Mouse (Mus musculus) embryonic fibroblast, embryonic 13.5 days (primary cell): ENCODE measurements around the gene Tbc1d10b. TPM values are rescaled to one million over a fixed set of nuclear protein-coding genes. Genes with fewer than 3 reads are reported as not detected.

Experiments
- H3K27ac ChIP-seq: 2 replicates; pipeline ENCODE4 v1.5.1; 2012; ENCODE audit warnings: low read length, control low read depth, inconsistent platforms; ENCODE audit not compliant: insufficient read depth
- H3K4me1 ChIP-seq: 2 replicates; pipeline ENCODE4 v1.6.1; 2011; ENCODE audit warnings: low read length; ENCODE audit not compliant: control insufficient read depth, insufficient read depth
- H3K4me3 ChIP-seq: 2 replicates; pipeline ENCODE4 v1.5.1; 2011; ENCODE audit warnings: mild to moderate bottlenecking, control low read depth, low read length; ENCODE audit not compliant: insufficient read depth
- CTCF ChIP-seq: IDR thresholded peaks from 2 replicates; pipeline ENCODE4 v1.5.1; 2011; ENCODE audit warnings: mild to moderate bottlenecking, control low read depth, low read length, moderate library complexity, borderline replicate concordance; ENCODE audit not compliant: insufficient read depth
- POLR2A ChIP-seq: IDR thresholded peaks from 2 replicates; pipeline ENCODE4 v1.6.1; 2011; ENCODE audit warnings: low read depth, mild to moderate bottlenecking, control low read depth, low read length, moderate library complexity
- polyA plus RNA-seq: library from polyadenylated mRNA; stranded (reverse); fragments of >200 nt; gene quantifications from 2 replicates; pipeline ENCODE4 v1.2.4, GENCODE M21; 2011; ENCODE audit warnings: low read depth; ENCODE audit not compliant: missing spikeins, insufficient read length

Tbc1d10b gene
- polyA plus RNA-seq, 1 experiment, result 37.5 TPM

DNA sequence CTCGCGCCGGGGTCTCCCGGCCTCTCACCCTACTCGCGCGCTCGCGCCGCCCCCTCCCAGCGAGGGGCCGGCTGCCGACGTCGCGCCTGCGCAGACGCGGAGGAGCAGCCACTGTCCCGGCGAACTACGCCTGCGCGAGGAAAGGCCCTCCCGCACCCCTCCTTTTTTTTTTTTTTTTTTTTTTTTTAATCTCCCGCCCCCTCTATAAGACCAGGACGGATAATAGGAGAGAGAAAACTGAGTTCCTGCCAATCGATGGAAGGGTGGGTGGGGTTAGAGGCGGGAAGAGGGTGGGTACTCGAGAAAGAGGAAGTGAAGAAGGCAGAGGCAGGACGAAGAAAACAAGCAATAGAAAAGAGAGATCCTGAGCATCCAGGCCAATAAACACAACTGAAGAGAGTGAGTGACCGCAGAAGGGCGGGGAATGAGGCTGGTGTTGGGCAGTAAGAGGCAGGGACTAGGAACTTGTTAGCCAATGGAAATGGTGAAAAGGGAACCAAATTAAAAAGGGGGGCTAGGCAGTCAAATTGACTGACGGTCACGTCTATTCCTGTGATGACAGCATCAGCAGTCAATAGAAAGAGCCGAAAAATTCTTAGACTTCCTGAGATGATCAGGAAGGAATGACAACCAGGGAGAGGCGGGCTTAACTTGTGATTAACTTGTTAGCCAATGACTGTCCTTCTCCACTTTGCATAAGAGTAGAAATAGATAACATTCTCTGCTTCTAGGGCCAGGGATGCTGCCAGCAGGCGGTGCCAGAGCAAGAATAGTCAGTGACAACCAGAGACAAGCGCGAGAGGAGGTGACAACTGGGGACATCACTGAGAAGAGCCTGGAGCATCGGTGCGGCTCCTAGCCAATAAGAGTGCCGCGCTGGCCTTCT lies 528 bp upstream of the Tbc1d10b start, which contains the start of gene Mylpf:
Gene Mylpf, plus strand, starts transcription at position 338 of the 886 bp plus-strand sequence.
- Histone ChIP-seq H3K4me1 (peaks cover 2% of the 10 kb centered on the region; the same call in 1 of the 2 replicates), H3K4me3 (peak within 1 kb of the TSS; percentile 90), H3K27ac (peak within 1 kb of the TSS; percentile 63)
- TF ChIP-seq CTCF, result peak; percentile 54; the same call in 1 of the 2 replicates
- peak; percentile 89 for TF ChIP-seq POLR2A

DNA sequence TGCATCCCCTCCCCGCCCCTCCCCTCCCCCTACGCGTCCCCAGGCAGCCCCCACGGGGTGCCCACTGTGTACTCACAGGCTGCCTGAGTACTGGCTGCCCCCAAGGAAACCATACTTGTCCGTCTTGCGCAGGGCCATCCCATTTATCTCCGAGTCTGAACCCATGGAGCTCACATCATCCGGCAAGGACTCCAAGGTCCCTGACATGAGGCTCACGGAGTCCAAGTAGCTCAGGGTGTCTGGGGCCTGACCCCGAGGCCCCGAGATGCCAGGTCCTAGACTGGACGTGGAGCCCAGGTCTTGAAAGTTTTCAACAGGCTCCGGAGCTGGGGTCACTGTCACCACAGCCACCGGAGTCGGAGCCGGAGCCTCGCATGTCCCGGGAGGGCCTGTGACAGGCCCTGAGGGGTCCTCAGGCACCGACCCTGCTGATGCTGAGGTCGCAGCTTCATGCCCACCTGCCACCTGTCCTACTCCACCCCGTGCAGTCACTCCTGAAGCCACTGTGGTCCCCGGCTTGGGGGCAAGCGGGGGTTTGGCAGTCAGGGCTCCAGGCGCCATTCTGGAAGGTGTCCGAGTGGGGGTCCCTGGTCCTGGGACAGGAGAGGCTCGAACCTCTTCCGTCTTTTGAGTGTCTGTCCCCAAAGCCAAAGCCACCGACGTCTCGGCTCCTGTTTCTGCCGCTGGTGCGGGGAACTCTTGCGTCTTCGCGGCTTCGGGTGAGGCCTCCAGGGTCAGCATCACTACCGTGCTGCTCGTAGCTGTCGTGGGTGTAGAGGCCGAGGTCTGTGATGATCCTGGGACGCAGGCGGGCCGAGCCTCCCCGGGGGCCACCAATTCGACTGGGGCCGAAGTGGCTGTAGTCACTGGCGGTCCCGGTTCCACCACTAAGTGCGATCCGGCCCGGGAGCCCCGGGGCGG lies 634 bp downstream of the Tbc1d10b start:
- TF ChIP-seq POLR2A, result no peak
- TF ChIP-seq CTCF, result no peak
- Histone ChIP-seq H3K27ac (peak overlapping the region; percentile 5; the same call in 1 of the 2 replicates), H3K4me3 (peak overlapping the region; percentile 90)

DNA sequence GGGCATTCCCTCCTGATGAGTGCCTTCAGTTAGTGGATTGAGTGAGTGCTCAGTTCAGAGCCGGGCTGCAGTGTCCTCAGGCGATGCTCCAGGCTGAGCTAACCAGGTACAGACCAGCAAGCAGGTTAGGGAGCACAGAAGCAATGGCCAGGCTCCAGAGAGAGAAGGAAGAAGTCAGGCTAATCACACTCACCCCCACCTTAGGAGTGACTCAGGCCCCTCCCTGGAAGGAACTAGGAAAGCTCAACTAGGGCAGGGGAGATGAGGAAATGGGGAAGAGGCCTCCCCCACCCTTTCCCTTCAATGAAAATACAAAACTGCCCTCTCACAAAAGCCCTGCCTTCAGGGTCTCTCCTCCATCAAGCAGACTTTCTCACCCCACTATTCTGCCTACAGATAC lies 1.7 kb downstream of the Tbc1d10b start:
- peaks cover 2% of the 10 kb centered on the region; the same call in 1 of the 2 replicates for H3K4me1 ChIP-seq

More for the DNA sequence above, 634 bp downstream of the Tbc1d10b start:
- H3K4me1 ChIP-seq, result peaks cover 2% of the 10 kb centered on the region; the same call in 1 of the 2 replicates

DNA sequence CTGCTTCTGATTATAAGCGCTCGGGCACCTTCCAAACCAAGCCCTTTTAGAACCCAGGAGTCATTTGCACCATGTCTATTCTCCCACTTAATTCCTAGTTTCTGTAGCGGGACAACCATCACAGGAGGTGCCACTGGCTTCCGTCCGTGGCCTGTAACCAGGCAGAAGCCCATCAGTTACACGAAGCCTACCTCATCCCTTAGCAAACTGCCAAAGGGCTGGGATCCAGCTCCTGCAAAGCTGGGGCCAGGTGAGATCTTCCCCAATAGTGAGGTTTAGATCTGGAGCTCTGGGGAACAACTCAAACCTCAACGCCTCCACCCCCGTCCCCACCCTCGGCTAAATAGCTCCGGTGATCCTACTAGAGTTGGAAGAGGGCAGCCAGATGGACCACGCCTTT lies 11.8 kb downstream of the Tbc1d10b start:
- no peak overlapping the region for H3K4me3 ChIP-seq

More for the DNA sequence above, 1.7 kb downstream of the Tbc1d10b start:
- Histone ChIP-seq H3K27ac (no peak overlapping the region), H3K4me3 (peak overlapping the region; percentile 90)
- peak; percentile 11; the same call in 1 of the 2 replicates for TF ChIP-seq POLR2A
- TF ChIP-seq CTCF, result no peak

DNA sequence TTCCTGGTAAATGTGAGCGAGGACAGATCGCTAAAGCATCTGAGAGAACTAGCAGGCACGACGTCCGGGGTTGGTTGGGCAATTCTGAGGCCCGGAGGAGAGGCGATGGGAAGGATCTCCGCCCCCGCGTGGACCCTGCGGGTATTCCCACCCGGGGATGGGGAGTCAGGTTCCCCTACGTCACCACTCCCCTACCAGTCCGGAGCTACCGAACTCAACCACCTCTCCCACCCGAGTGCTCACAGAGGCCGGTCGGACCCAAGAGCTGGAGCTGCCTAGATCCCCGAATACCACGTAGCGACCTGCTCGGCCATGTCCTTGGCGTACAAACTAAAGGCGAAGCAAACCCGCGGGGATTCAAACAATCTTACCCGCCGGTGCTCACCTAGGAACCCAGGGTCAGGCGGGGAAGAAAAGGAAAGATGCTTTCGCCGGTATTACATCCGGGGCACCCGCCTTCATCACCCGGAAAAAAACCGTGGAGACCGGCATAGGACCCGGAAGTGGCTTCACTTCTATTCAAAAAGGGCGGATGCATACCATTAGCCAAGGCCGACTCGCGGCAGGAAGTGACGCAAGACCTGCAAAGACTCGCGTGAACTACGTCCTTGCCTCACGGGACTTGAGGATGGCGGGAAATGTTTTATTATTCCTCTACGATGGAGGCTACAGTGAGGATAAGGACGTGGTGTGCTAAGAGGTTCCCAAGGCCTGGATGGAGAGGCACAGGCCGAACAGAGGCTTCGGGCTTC lies 12.5 kb downstream of the Tbc1d10b start, which contains the start of gene Cd2bp2:
Gene Cd2bp2, minus strand, starts transcription at position 507 of the 752 bp plus-strand sequence.
- Histone ChIP-seq H3K27ac (peak within 1 kb of the TSS; percentile 88), H3K4me3 (peak within 1 kb of the TSS; percentile 86)
- TF ChIP-seq CTCF (no peak), POLR2A (peak; percentile 67)

More for the DNA sequence above, 11.8 kb downstream of the Tbc1d10b start:
- TF ChIP-seq CTCF, result no peak
- TF ChIP-seq POLR2A, result 0 out of 2 replicates have a peak, but pooled peaks have one; percentile 19
- H3K27ac ChIP-seq, result peak overlapping the region; percentile 53; the same call in 1 of the 2 replicates
- no peaks in the 10 kb centered on the region for H3K4me1 ChIP-seq

DNA sequence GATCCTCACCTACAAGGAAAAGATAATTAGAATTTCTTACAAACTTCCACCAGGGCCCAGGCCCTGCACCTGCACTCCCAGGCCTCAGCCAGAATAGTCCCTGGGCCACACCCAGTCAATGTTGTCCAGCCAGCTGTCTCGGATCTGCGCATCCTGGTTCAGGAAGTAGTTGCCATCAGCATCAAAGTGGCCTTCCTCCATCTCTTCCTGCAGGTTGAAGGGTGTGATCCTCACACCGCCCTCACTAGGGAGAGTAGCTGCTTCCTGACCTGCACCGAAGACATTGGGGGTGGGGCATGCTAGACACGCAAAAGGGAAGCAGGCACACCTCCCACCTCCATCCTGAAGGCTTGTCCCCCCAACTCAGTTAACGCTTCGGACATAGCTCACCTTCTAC lies 13.6 kb downstream of the Tbc1d10b start:
- TF ChIP-seq CTCF, result no peak
- no peak for TF ChIP-seq POLR2A
- peak overlapping the region; percentile 88; the same call in 1 of the 2 replicates for H3K27ac ChIP-seq
- H3K4me1 ChIP-seq, result no peaks in the 10 kb centered on the region
- H3K4me3 ChIP-seq, result peak overlapping the region; percentile 86

More for the DNA sequence above, 12.5 kb downstream of the Tbc1d10b start, which contains the start of gene Cd2bp2:
- H3K4me1 ChIP-seq, result no peaks in the 10 kb centered on the region

DNA sequence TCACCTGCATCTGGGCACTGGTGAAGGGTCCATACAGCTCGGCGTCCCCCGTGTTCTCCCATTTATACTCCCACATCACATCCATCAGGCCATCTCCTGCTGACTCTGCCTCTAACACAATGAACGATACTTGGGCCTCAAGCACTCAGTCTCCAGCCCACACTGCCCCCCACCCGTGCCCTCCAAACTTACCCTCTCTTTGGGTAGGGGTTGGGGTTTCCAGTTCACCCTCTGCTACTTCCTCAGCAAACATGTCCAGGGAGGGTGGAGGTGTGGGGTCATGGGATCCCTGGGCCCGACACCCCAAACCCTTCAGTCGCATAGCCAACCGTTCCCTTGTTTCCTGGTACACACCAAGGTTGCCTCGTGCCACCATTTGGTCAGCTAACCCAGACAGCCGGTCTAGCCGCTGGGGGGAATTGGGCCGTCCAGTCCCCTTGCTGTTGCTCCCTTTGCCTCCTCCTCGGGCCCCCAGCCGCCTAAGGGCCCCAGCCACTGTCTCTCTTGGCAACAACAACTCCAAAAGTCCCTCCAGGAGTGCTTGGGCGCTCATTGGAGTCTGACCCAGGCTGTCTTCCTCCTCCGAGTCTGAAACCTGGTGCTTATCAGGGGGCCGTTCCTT lies 14.1 kb downstream of the Tbc1d10b start:
- no peak for TF ChIP-seq CTCF
- TF ChIP-seq POLR2A, result no peak
- no peak overlapping the region for H3K27ac ChIP-seq
- peak overlapping the region; percentile 86 for H3K4me3 ChIP-seq
- no peaks in the 10 kb centered on the region for H3K4me1 ChIP-seq

DNA sequence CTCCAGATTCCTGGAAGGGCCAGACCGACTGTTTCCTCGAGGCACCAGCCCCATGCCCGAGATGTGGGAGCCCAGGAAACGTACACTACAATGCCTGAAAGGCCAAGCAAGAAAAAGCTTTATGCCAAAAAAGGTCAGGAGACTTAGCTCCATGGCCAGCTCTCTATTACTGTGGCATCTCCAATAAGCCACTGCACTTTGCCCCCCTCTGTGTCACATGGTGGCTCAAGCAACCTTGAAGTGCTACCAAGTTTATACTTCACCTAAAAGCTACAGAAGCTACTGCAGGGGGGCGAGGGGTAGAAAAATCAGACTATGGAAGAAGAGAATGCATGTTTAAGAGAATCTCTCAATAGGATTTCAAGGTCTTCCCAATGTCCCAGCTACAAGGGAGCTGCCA lies 15.3 kb downstream of the Tbc1d10b start:
- TF ChIP-seq CTCF (no peak), POLR2A (no peak)
- Histone ChIP-seq H3K4me1 (no peaks in the 10 kb centered on the region), H3K27ac (no peak overlapping the region), H3K4me3 (no peak overlapping the region)

DNA sequence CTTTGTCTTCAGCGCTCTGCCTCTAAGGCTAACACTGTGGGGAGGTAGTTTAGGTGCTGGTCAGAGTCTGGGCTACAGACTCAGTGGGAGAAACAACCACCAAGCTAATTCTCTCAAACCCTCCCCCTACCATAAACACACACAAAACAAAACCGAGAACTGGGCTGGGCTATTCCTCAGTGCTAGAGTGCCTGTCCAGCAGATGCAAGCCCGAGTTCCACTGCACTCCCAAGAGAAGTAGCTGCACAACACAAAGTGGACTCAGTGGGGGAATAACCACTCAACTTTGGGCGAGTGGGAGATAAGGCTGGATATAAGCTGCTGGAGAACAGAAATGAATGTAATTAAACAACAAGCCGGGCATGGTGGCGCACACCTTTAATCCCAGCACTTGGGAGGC lies 17.6 kb downstream of the Tbc1d10b start:
- Histone ChIP-seq H3K27ac (no peak overlapping the region), H3K4me3 (no peak overlapping the region), H3K4me1 (no peaks in the 10 kb centered on the region)
- no peak for TF ChIP-seq CTCF
- no peak; the same call in 1 of the 2 replicates for TF ChIP-seq POLR2A
